Mouse (Mus musculus): ENCODE measurements around the gene Lpp.

Gene Lpp

GRCm38 (mm10) chr16:24392651-24393555, at the start of gene Lpp:
Lpp (plus strand) TSS chr16:24393507.
- DNase-seq = peak; percentile 38 to 46

- peak in 1 of 2 experiments; percentile 8 for DNase-seq
These were observed 45.5 kb upstream of the Lpp start for GRCm38 (mm10) chr16:24347582-24348411.

- DNase-seq = no peak
These were observed 43.0 kb upstream of the Lpp start for GRCm38 (mm10) chr16:24350306-24350705.

- DNase-seq = no peak
These were observed 42.6 kb upstream of the Lpp start for GRCm38 (mm10) chr16:24350751-24351150.

- no peak for DNase-seq
These were observed 41.5 kb upstream of the Lpp start for GRCm38 (mm10) chr16:24351811-24352210.

- DNase-seq = no peak
These were observed 39.5 kb upstream of the Lpp start for GRCm38 (mm10) chr16:24353816-24354215.

GRCm38 (mm10) chr16:24361667-24362066, 31.6 kb upstream of the Lpp start:
- no peak for DNase-seq

- no peak for DNase-seq
These were observed 29.1 kb upstream of the Lpp start for GRCm38 (mm10) chr16:24364030-24364687.

GRCm38 (mm10) chr16:24365900-24366299, 27.4 kb upstream of the Lpp start:
- DNase-seq = no peak

- no peak for DNase-seq
These were observed 26.2 kb upstream of the Lpp start for GRCm38 (mm10) chr16:24367071-24367470.

- DNase-seq = no peak
These were observed 25.8 kb upstream of the Lpp start for GRCm38 (mm10) chr16:24367506-24367905.

- DNase-seq = no peak
These were observed 16.8 kb upstream of the Lpp start for GRCm38 (mm10) chr16:24376478-24376877.

- no peak for DNase-seq
These were observed 2.7 kb upstream of the Lpp start for GRCm38 (mm10) chr16:24390596-24390995.

GRCm38 (mm10) chr16:24391111-24391510, 2.2 kb upstream of the Lpp start:
- no peak for DNase-seq

- no peak for DNase-seq
These were observed 1.4 kb upstream of the Lpp start for GRCm38 (mm10) chr16:24391901-24392300.

GRCm38 (mm10) chr16:24393556-24394210, 376 bp downstream of the Lpp start:
- DNase-seq = peak; percentile 58 to 68

- no peak for DNase-seq
These were observed 1.1 kb downstream of the Lpp start for GRCm38 (mm10) chr16:24394211-24394991.

- no peak for DNase-seq
These were observed 1.8 kb downstream of the Lpp start for GRCm38 (mm10) chr16:24395100-24395499.

GRCm38 (mm10) chr16:24396504-24396903, 3.2 kb downstream of the Lpp start:
- no peak for DNase-seq

GRCm38 (mm10) chr16:24398476-24398875, 5.2 kb downstream of the Lpp start:
- no peak for DNase-seq

- no peak for DNase-seq
These were observed 5.6 kb downstream of the Lpp start for GRCm38 (mm10) chr16:24398893-24399292.

GRCm38 (mm10) chr16:24399524-24399923, 6.2 kb downstream of the Lpp start:
- no peak for DNase-seq
